ENCODE assay signal across 7 mouse cellular contexts in genomic region chr2:91649553-91650359, GRCm38 (mm10). TPM values are rescaled to one million over a fixed set of nuclear protein-coding genes. Genes with fewer than 3 reads are reported as not detected.
DNase-seq lines count a peak whose midpoint lies in the region; ATAC-seq lines count a peak whose summit lies in the region.

Gene Zfp408, minus strand, starts transcription at chr2:91649791.
Gene Arhgap1, plus strand, starts transcription at chr2:91649860.

- peak within 1 kb of the TSS; percentile 86 for H3K4me3 ChIP-seq in intestine, embryonic 16.5 days (ENCODE audit: low read length)
- H3K4me3 ChIP-seq in midbrain, embryonic 11.5 days (ENCODE audit: low read depth, low read length) = peak within 1 kb of the TSS; percentile 84

- H3K27ac ChIP-seq in intestine, embryonic 16.5 days (ENCODE audit: low read length) = peak within 1 kb of the TSS; percentile 90
- H3K27ac ChIP-seq in midbrain, embryonic 11.5 days (ENCODE audit: low read depth, low read length) = 0 out of 2 replicates have a peak within 1 kb of the TSS, but pooled peaks have one; percentile 15

- H3K27me3 ChIP-seq in intestine, embryonic 16.5 days (replicated peaks; ENCODE audit: control insufficient read depth, insufficient read depth, low read length) = no peaks in the 10 kb centered on the region
- no peaks in the 10 kb centered on the region for H3K27me3 ChIP-seq in midbrain, embryonic 11.5 days (ENCODE audit: control insufficient read depth, insufficient read depth, low read length)

- WGBS in intestine, embryonic 16.5 days = under 1% methylated on average over 44 of the region's 44 CpGs
- WGBS in midbrain, embryonic 11.5 days = under 1% methylated on average over 44 of the region's 44 CpGs

- H3K36me3 ChIP-seq in intestine, embryonic 16.5 days (ENCODE audit: control insufficient read depth, insufficient read depth, low read length) = peaks cover 31% of the 10 kb centered on the region
- H3K36me3 ChIP-seq in midbrain, embryonic 11.5 days (ENCODE audit: control insufficient read depth, insufficient read depth, low read length) = peaks cover 28% of the 10 kb centered on the region; the same call in 1 of the 2 replicates

- ATAC-seq in intestine, embryonic 16.5 days = peak; percentile 93
- ATAC-seq in midbrain, embryonic 11.5 days (ENCODE audit: low FRiP score) = peak; percentile 94

- no peaks in the 10 kb centered on the region for H3K9me3 ChIP-seq in intestine, embryonic 16.5 days (ENCODE audit: control insufficient read depth, low read length)
- H3K9me3 ChIP-seq in midbrain, embryonic 11.5 days (ENCODE audit: control insufficient read depth, low read length) = no peaks in the 10 kb centered on the region

- intact Hi-C loops in left cerebral cortex, postnatal 36 days (cut with DNase I) = loop anchor here (5.0 kb wide), 1 partner anchor 63 kb away; the partner anchor contains the start of genes Atg13 and Harbi1

- peaks cover 23% of the 10 kb centered on the region for H3K4me1 ChIP-seq in intestine, embryonic 16.5 days (ENCODE audit: control insufficient read depth, insufficient read depth, low read length)
- peaks cover 19% of the 10 kb centered on the region for H3K4me1 ChIP-seq in midbrain, embryonic 11.5 days (ENCODE audit: control insufficient read depth, insufficient read depth, low read length)

- H3K4me2 ChIP-seq in intestine, embryonic 16.5 days (ENCODE audit: low read depth, low read length) = peak within 1 kb of the TSS; percentile 85
- H3K4me2 ChIP-seq in midbrain, embryonic 11.5 days = peak within 1 kb of the TSS; percentile 99

- H3K9ac ChIP-seq in intestine, embryonic 16.5 days (ENCODE audit: low read depth, low read length) = peak within 1 kb of the TSS; percentile 88
- peak within 1 kb of the TSS; percentile 92 for H3K9ac ChIP-seq in midbrain, embryonic 11.5 days (ENCODE audit: low read length)

- peak; percentile 95 for DNase-seq in adrenal gland, adult 8-10 months
- peak; percentile 95 for DNase-seq in embryo, embryonic 9.5 days (ENCODE audit: extremely low spot score)
- peak; percentile 90 to 97 for DNase-seq in gastrocnemius, postnatal 4 days (ENCODE audit: low spot score in 2 of 2)
- peak; percentile 92 to 95 for DNase-seq in left cerebral cortex, postnatal 36 days (ENCODE audit: low spot score in 2 of 2)
- peak; percentile 100 for DNase-seq in midbrain, embryonic 11.5 days (ENCODE audit: low spot score, missing footprints)
- peak; percentile 95 for DNase-seq in skeletal muscle tissue, adult 2 months (ENCODE audit: low read depth, low spot score)

RNA-seq across cellular contexts. Expression of gene Zfp408, which starts in this region (rescaled TPM):
- 10 to 100 TPM; 10.2 to 22.4 (median 15.1) TPM for total RNA-seq in adrenal gland, adult 8-10 months (2022)
- 10 to 100 TPM; 10.1 to 16.5 TPM for total RNA-seq in gastrocnemius, postnatal 4 days (2021)
- 7.9 and 9.2 TPM in 2 replicates for polyA plus RNA-seq in intestine, embryonic 16.5 days (2015; fragmentation: Nextera tagmentation; extraction: Ambion mirVana)
- 10 to 100 TPM in 1 of 2 experiments, 1 to 10 TPM in 1; 9.6 to 14.6 TPM for total RNA-seq in left cerebral cortex, postnatal 36 days (2021)
- polyA plus RNA-seq in midbrain, embryonic 11.5 days (2014; fragmentation: Nextera tagmentation; extraction: Ambion mirVana) = 6.3 and 7.5 TPM in 2 replicates

RNA-seq across cellular contexts. Expression of gene Arhgap1, which starts in this region (rescaled TPM):
- total RNA-seq in adrenal gland, adult 8-10 months (2022) = 10 to 100 TPM; 64.3 to 82.4 (median 73.8) TPM
- total RNA-seq in gastrocnemius, postnatal 4 days (2021) = 10 to 100 TPM; 46.6 to 49.3 TPM
- 157 and 173 TPM in 2 replicates for polyA plus RNA-seq in intestine, embryonic 16.5 days (2015; fragmentation: Nextera tagmentation; extraction: Ambion mirVana)
- total RNA-seq in left cerebral cortex, postnatal 36 days (2021) = 10 to 100 TPM; 69.2 to 75.7 TPM
- 69.7 and 75.8 TPM in 2 replicates for polyA plus RNA-seq in midbrain, embryonic 11.5 days (2014; fragmentation: Nextera tagmentation; extraction: Ambion mirVana)

Comparison
In these comparisons a context has a peak if more than half of its experiments do, and no peak if none do; other contexts are left out.
1. Peak in every context shown above with its lines: DNase-seq, ATAC-seq, H3K4me3 ChIP-seq and H3K27ac ChIP-seq.